Mouse (Mus musculus) heart, postnatal 0 days (tissue): ENCODE results near the gene Megf9. TPM values are rescaled to one million over a fixed set of nuclear protein-coding genes. Genes with fewer than 3 reads are reported as not detected.

ENCODE experiments used
- ATAC-seq: fragments of 200-750 bp; cut with Nextera tagmentation; 2 replicates; pipeline ENCODE4 v1.8.0; 2017; ENCODE audit warnings: low read depth, moderate number of reproducible peaks, moderate library complexity; ENCODE audit not compliant: insufficient read depth
- DNase-seq: peaks from one replicate; pipeline ENCODE4 v3.0.0-alpha.2; 2016; ENCODE audit warnings: low spot score
- H3K27ac ChIP-seq: fragments of 300-500 bp; sonication (generic); 2 replicates; pipeline ENCODE4 v1.5.1; 2014; ENCODE audit warnings: low read depth, mild to moderate bottlenecking
- H3K27me3 ChIP-seq: fragments of 300-500 bp; sonication (generic); 2 replicates; pipeline ENCODE4 v1.6.1; 2014; ENCODE audit warnings: low read length, mixed read lengths; ENCODE audit not compliant: control insufficient read depth, insufficient read depth
- H3K36me3 ChIP-seq: fragments of 300-500 bp; sonication (generic); replicated peaks from 2 replicates; pipeline ENCODE4 v1.6.1; 2014; ENCODE audit warnings: low read length, mixed read lengths; ENCODE audit not compliant: control insufficient read depth, insufficient read depth
- H3K4me1 ChIP-seq: fragments of 300-500 bp; sonication (generic); 2 replicates; pipeline ENCODE4 v1.6.1; 2014; ENCODE audit warnings: antibody characterized with exemption; ENCODE audit not compliant: control insufficient read depth, insufficient read depth
- H3K4me2 ChIP-seq: fragments of 300-500 bp; sonication (generic); 2 replicates; pipeline ENCODE4 v1.6.1; 2014; ENCODE audit warnings: low read depth, mild to moderate bottlenecking, low read length, moderate library complexity
- H3K4me3 ChIP-seq: fragments of 300-500 bp; sonication (generic); 2 replicates; pipeline ENCODE4 v1.5.1; 2014; ENCODE audit warnings: low read depth, low read length
- H3K9ac ChIP-seq: fragments of 300-500 bp; sonication (generic); replicated peaks from 2 replicates; pipeline ENCODE4 v1.6.1; 2014; ENCODE audit warnings: low read depth, low read length, mixed read lengths
- H3K9me3 ChIP-seq: fragments of 300-500 bp; sonication (generic); replicated peaks from 2 replicates; pipeline ENCODE4 v1.6.1; 2016; ENCODE audit warnings: low read length; ENCODE audit not compliant: control insufficient read depth
- CTCF ChIP-seq: IDR thresholded peaks from 2 replicates; pipeline ENCODE4 v1.5.1; 2016; ENCODE audit warnings: antibody characterized with exemption, control low read depth, low read depth
- EP300 ChIP-seq: IDR thresholded peaks from 2 replicates; pipeline ENCODE4 v1.6.1; 2016; ENCODE audit warnings: antibody characterized with exemption, low read depth
- WGBS: fragments of 180-500 bp; shearing (Covaris S2); extraction: QIAGEN DNeasy Blood & Tissue Kit; methylation state at CpG from one replicate; pipeline ENCODE4 v1.1.7; 2014; 5-methylcytosine and 5-hydroxymethylcytosine counted together
- polyA plus RNA-seq: library from polyadenylated mRNA; unstranded; fragments of >200 nt; fragmentation: Nextera tagmentation; extraction: Ambion mirVana; gene quantifications from 2 replicates; pipeline ENCODE4 v1.2.1, GENCODE M21; 2015
- total RNA-seq: library from RNA; depleted of rRNA; stranded (reverse); fragments of >200 nt; gene quantifications from 2 replicates; pipeline ENCODE4 v1.2.3, GENCODE M21; 2014; ENCODE audit warnings: low replicate concordance

Gene Megf9
- total and polyA plus RNA-seq, 2 experiments from 2014 or later, result 3.3 to 10.8 TPM

GRCm38 (mm10) chr4:70412126-70412525 lies 122.7 kb downstream of the Megf9 start:
- no peaks in the 10 kb centered on the region for H3K9me3 ChIP-seq
- no peaks in the 10 kb centered on the region for H3K36me3 ChIP-seq
- no peak for TF ChIP-seq CTCF
- no peak for TF ChIP-seq EP300
- H3K27me3 ChIP-seq, result no peaks in the 10 kb centered on the region
- no peak overlapping the region for H3K4me3 ChIP-seq
- no peak for ATAC-seq
- no peak overlapping the region for H3K27ac ChIP-seq
- no peak overlapping the region for H3K4me2 ChIP-seq
- 0 out of 2 replicates have a peak, but pooled peaks cover 8% of the 10 kb centered on the region for H3K4me1 ChIP-seq
- 58% methylated on average over 2 of the region's 2 CpGs for WGBS
- DNase-seq, result no peak
- H3K9ac ChIP-seq, result no peak overlapping the region

- Histone ChIP-seq H3K36me3 (no peaks in the 10 kb centered on the region), H3K27ac (peak within 1 kb of the TSS; percentile 21), H3K4me2 (peak within 1 kb of the TSS; percentile 85), H3K9me3 (no peaks in the 10 kb centered on the region), H3K4me1 (0 out of 2 replicates have a peak, but pooled peaks cover 8% of the 10 kb centered on the region), H3K27me3 (no peaks in the 10 kb centered on the region), H3K4me3 (peak within 1 kb of the TSS; percentile 72), H3K9ac (peak within 1 kb of the TSS; percentile 74)
- ATAC-seq (peak; percentile 100), DNase-seq (peak; percentile 98)
- under 1% methylated on average over 54 of the region's 55 CpGs for WGBS
- peak; percentile 63; the same call in 1 of the 2 replicates for TF ChIP-seq EP300
- no peak for TF ChIP-seq CTCF
These were observed 124.6 kb downstream of the Megf9 start, which contains the start of gene Cdk5rap2 for GRCm38 (mm10) chr4:70409994-70410721. TSS of gene Cdk5rap2 (minus strand) at chr4:70410443.

GRCm38 (mm10) chr4:70409456-70409855 lies 125.3 kb downstream of the Megf9 start:
- no peaks in the 10 kb centered on the region for H3K36me3 ChIP-seq
- H3K4me2 ChIP-seq, result peak overlapping the region; percentile 85
- WGBS, result 22% methylated on average over 9 of the region's 9 CpGs
- H3K9me3 ChIP-seq, result no peaks in the 10 kb centered on the region
- 0 out of 2 replicates have a peak, but pooled peaks cover 8% of the 10 kb centered on the region for H3K4me1 ChIP-seq
- peak overlapping the region; percentile 72 for H3K4me3 ChIP-seq
- ATAC-seq (no peak), DNase-seq (no peak)
- H3K9ac ChIP-seq, result peak overlapping the region; percentile 74
- TF ChIP-seq EP300 (no peak), CTCF (no peak)
- no peaks in the 10 kb centered on the region for H3K27me3 ChIP-seq
- H3K27ac ChIP-seq, result no peak overlapping the region

- no peak for TF ChIP-seq EP300
- TF ChIP-seq CTCF, result peak; percentile 49
- H3K27ac ChIP-seq, result no peak overlapping the region
- H3K27me3 ChIP-seq, result no peaks in the 10 kb centered on the region
- 62% methylated on average over 9 of the region's 9 CpGs for WGBS
- H3K4me1 ChIP-seq, result no peaks in the 10 kb centered on the region
- no peak overlapping the region for H3K4me2 ChIP-seq
- peaks cover 33% of the 10 kb centered on the region for H3K36me3 ChIP-seq
- H3K4me3 ChIP-seq, result no peak overlapping the region
- DNase-seq (no peak), ATAC-seq (peak; percentile 58)
- H3K9me3 ChIP-seq, result no peaks in the 10 kb centered on the region
- no peak overlapping the region for H3K9ac ChIP-seq
These were observed 132.5 kb downstream of the Megf9 start for GRCm38 (mm10) chr4:70402109-70402819.

GRCm38 (mm10) chr4:70399476-70399875 lies 135.3 kb downstream of the Megf9 start:
- no peak overlapping the region for H3K9ac ChIP-seq
- H3K9me3 ChIP-seq, result no peaks in the 10 kb centered on the region
- no peak overlapping the region for H3K27ac ChIP-seq
- 87% methylated on average over 5 of the region's 5 CpGs for WGBS
- no peak for TF ChIP-seq EP300
- no peak for TF ChIP-seq CTCF
- H3K27me3 ChIP-seq, result no peaks in the 10 kb centered on the region
- peaks cover 33% of the 10 kb centered on the region for H3K36me3 ChIP-seq
- no peaks in the 10 kb centered on the region for H3K4me1 ChIP-seq
- no peak overlapping the region for H3K4me3 ChIP-seq
- H3K4me2 ChIP-seq, result no peak overlapping the region
- ATAC-seq (no peak), DNase-seq (no peak)
